Mouse (Mus musculus) liver, adult 2 months (tissue): ENCODE measurements around the gene Gast.
"Not testable (repeated sequence)": the region's sequence is repeated elsewhere in the genome, so short reads cannot be mapped to it uniquely, and the experiment has no call there.

Source experiments
- CTCF ChIP-seq: fragments of 200-500 bp; IDR thresholded peaks from 2 replicates; pipeline ENCODE4 v1.5.1; 2011; ENCODE audit warnings: low read depth, low read length, control low read depth
- POLR2A ChIP-seq: fragments of 200-500 bp; IDR thresholded peaks from 2 replicates; pipeline ENCODE4 v1.6.1; 2011; ENCODE audit warnings: low read length, control low read depth; ENCODE audit not compliant: insufficient read depth; ENCODE audit errors: extremely low read depth

DNA sequence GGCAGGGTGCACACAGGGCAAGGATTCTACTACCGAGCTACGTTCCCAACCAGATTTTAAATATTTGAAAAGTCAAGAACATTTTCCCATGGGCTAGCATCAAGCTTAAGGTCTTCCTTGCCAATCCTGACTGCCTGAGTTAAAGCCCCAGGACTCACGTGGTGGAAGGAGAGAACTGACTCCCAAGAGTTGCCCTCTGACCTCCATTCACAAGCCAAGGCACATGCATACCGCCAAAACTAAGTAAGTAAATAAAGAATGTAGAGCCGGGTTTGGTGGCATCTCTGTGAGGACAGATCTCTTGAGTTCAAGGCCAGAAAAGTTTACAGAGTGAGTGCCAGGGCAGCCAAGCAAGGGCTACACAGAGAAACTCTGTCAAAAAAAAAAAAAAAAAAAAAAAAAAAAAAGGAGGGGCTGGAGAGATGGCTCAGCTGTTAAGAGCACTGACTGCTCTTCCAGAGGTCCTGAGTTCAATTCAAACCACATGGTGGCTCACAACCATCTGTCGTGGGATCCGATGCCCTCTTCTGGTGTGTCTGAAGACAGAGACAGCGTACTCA is 3.3 kb upstream of the Gast start:
- not testable (repeated sequence) for TF ChIP-seq CTCF, POLR2A
